Mouse (Mus musculus) megakaryocyte, embryonic 14.5 days (primary cell): ENCODE results near the gene Timp3. TPM values are rescaled to one million over a fixed set of nuclear protein-coding genes. Genes with fewer than 3 reads are reported as not detected.
A peak's percentile ranks its signal among the peaks of the same experiment; 100 is the strongest.

Source experiments
- H3K27me3 ChIP-seq: replicated peaks from 2 replicates; pipeline ENCODE3; 2012; ENCODE audit warnings: inconsistent platforms
- H3K36me3 ChIP-seq: replicated peaks from 2 replicates; pipeline ENCODE3; 2012; ENCODE audit warnings: low read length, inconsistent platforms, mixed read lengths
- H3K4me1 ChIP-seq: 2 replicates; pipeline ENCODE4 v1.6.1; 2012; ENCODE audit warnings: inconsistent platforms
- H3K4me3 ChIP-seq: replicated peaks from 2 replicates; pipeline ENCODE3; 2012; ENCODE audit warnings: moderate library complexity, mild to moderate bottlenecking, inconsistent platforms
- H3K9me3 ChIP-seq: 2 replicates; pipeline ENCODE4 v1.6.1; 2012; ENCODE audit warnings: inconsistent platforms
- FLI1 ChIP-seq: IDR thresholded peaks from 2 replicates; pipeline ENCODE4 v1.6.1; 2012; ENCODE audit warnings: low read length, inconsistent platforms, mixed read lengths
- GATA1 ChIP-seq: IDR thresholded peaks from 3 replicates; pipeline ENCODE4 v1.6.1; 2012; ENCODE audit warnings: mixed read lengths, low read length, inconsistent platforms, borderline replicate concordance
- polyA plus RNA-seq: library from polyadenylated mRNA; stranded (reverse); fragments of >175 nt; gene quantifications from 2 replicates; pipeline ENCODE4 v1.2.3, GENCODE M21; 2012; ENCODE audit warnings: low replicate concordance; ENCODE audit not compliant: insufficient read depth

The Timp3 gene
- polyA plus RNA-seq, 1 experiment = 27.4 TPM

- no peak for TF ChIP-seq FLI1
- TF ChIP-seq GATA1 = no peak
- H3K36me3 ChIP-seq = no peaks in the 10 kb centered on the region
- peaks cover 49% of the 10 kb centered on the region for H3K4me1 ChIP-seq
- peaks cover 20% of the 10 kb centered on the region for H3K27me3 ChIP-seq
- H3K9me3 ChIP-seq = peaks cover 6% of the 10 kb centered on the region; the same call in 1 of the 2 replicates
- peak overlapping the region; percentile 71 for H3K4me3 ChIP-seq
These were observed 5.4 kb upstream of the Timp3 start for GRCm38 (mm10) chr10:86294599-86295365.

GRCm38 (mm10) chr10:86295454-86296098 is 4.6 kb upstream of the Timp3 start:
- peaks cover 57% of the 10 kb centered on the region for H3K4me1 ChIP-seq
- H3K27me3 ChIP-seq = peaks cover 26% of the 10 kb centered on the region
- no peak for TF ChIP-seq GATA1
- no peak for TF ChIP-seq FLI1
- H3K4me3 ChIP-seq = peak overlapping the region; percentile 91
- peaks cover 3% of the 10 kb centered on the region; the same call in 1 of the 2 replicates for H3K9me3 ChIP-seq
- no peaks in the 10 kb centered on the region for H3K36me3 ChIP-seq

DNA sequence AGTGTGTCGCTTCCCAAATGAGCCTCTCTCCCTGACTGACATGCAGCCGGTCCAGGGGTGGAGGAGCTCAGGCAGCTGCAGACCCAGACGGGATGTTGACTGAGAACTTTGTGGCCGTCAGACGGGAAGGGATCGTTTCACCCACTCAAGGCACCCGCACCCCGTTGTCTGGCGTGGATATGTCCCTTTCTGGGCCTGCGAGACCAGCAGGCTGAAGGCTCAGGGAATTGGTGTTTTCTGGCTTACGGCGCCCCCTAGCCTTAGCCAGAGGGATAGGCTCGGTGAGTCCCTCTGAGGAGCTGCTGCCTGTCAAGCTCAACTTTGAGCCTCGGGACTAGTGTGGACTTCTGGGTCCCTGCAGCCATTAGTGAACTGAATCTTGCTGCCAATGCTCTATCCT is 4.1 kb upstream of the Timp3 start:
- H3K4me3 ChIP-seq = peak overlapping the region; percentile 91

GRCm38 (mm10) chr10:86297307-86297706 is 2.9 kb upstream of the Timp3 start:
- Histone ChIP-seq H3K27me3 (peaks cover 43% of the 10 kb centered on the region), H3K9me3 (no peaks in the 10 kb centered on the region), H3K4me3 (no peak overlapping the region), H3K4me1 (peaks cover 74% of the 10 kb centered on the region), H3K36me3 (no peaks in the 10 kb centered on the region)
- TF ChIP-seq FLI1 (no peak), GATA1 (no peak)

More for the DNA sequence above, 4.1 kb upstream of the Timp3 start:
- Histone ChIP-seq H3K36me3 (no peaks in the 10 kb centered on the region), H3K4me1 (peaks cover 62% of the 10 kb centered on the region), H3K9me3 (no peaks in the 10 kb centered on the region), H3K27me3 (peaks cover 32% of the 10 kb centered on the region)
- TF ChIP-seq FLI1 = no peak
- TF ChIP-seq GATA1 = no peak

DNA sequence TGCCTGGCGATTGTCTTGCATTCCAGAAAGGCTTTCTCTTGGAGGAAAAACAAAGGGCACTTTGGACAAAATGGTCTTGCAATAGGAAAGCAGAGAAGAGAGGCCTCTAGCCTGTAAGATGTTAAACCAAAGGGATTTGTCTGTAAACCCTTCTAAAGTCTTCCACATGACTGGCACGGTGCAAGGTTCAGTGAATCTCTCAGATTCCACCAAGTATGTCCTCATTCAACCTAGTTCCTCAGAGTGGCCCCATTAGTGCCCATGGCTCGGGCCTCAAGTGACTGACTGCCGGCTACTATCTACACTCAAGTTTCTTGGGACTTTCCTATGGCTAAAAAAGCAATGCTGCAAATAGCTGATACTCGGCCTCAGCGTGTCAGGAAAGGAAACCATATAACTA is 1.8 kb upstream of the Timp3 start:
- Histone ChIP-seq H3K27me3 (peaks cover 44% of the 10 kb centered on the region), H3K36me3 (no peaks in the 10 kb centered on the region), H3K4me3 (no peak overlapping the region), H3K9me3 (no peaks in the 10 kb centered on the region), H3K4me1 (peaks cover 84% of the 10 kb centered on the region)
- TF ChIP-seq FLI1 = no peak
- no peak for TF ChIP-seq GATA1

DNA sequence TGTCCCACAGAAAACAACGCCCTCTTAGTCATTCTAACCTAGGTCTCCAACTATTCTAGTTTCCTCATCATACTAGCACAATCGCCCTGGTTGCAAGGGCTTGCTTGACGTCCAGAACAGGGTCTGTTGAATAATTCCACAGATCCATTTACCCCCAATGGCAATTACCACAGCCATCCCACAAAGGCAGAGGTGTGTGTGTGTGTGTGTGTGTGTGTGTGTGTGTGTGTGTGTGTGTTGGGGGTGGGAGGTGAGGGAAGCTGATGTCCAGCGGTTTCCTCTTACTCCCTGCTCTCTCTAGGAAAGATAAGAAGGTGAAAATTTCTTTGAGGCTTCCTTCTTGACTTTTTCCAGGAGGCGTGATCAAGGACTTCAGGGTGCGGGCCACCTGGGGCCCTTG is 377 bp upstream of the Timp3 start:
- Histone ChIP-seq H3K9me3 (no peaks in the 10 kb centered on the region), H3K4me1 (peaks cover 89% of the 10 kb centered on the region), H3K36me3 (peaks cover 4% of the 10 kb centered on the region), H3K27me3 (peaks cover 41% of the 10 kb centered on the region), H3K4me3 (peak overlapping the region; percentile 95)
- TF ChIP-seq GATA1 = no peak
- no peak for TF ChIP-seq FLI1

DNA sequence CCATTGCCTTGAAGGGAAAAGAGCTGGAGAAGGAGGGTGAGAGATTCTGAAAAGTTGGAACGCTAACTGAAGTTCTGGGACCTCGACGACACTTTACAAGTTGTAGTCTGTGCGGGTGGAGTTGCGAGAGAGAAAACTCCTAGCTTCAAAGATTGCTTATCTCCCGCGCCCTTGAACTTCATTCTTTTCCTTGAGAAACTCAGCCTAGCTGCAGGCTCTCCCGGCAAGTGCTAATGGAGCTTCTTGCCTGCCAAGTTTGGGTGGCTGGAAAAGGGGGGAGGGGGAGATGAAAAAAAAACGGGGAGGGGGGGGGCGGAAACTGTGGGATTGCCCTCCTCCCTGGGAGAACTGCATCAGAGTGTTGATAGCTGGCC is 932 bp downstream of the Timp3 start:
- Histone ChIP-seq H3K4me3 (peak overlapping the region; percentile 95), H3K36me3 (peaks cover 7% of the 10 kb centered on the region), H3K27me3 (peaks cover 39% of the 10 kb centered on the region), H3K9me3 (no peaks in the 10 kb centered on the region), H3K4me1 (peaks cover 79% of the 10 kb centered on the region)
- no peak for TF ChIP-seq GATA1
- TF ChIP-seq FLI1 = no peak

GRCm38 (mm10) chr10:86301593-86302317 is 1.6 kb downstream of the Timp3 start:
- Histone ChIP-seq H3K27me3 (peaks cover 37% of the 10 kb centered on the region), H3K9me3 (no peaks in the 10 kb centered on the region), H3K4me3 (peak overlapping the region; percentile 95), H3K4me1 (peaks cover 72% of the 10 kb centered on the region), H3K36me3 (peaks cover 13% of the 10 kb centered on the region)
- TF ChIP-seq FLI1 (no peak), GATA1 (no peak)

DNA sequence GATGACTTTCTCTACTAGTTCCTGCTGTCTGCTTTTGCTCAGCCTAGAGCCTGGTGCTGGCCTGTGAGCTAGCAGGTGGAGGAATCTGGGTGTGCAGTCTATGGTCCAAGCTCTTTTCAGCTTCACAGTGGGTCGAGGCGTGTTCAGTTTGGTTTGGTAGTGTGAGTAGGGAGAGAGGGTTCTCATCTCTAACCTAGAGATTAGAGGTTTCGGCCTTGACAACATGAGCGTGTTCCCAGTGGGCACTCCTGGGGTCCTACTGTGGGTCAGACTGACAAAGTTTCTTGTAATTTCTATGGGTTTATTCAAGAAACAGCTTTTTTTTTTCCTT is 2.1 kb downstream of the Timp3 start:
- Histone ChIP-seq H3K4me1 (peaks cover 68% of the 10 kb centered on the region), H3K4me3 (peak overlapping the region; percentile 95), H3K27me3 (peaks cover 34% of the 10 kb centered on the region), H3K36me3 (peaks cover 18% of the 10 kb centered on the region), H3K9me3 (no peaks in the 10 kb centered on the region)
- no peak for TF ChIP-seq FLI1
- TF ChIP-seq GATA1 = no peak

GRCm38 (mm10) chr10:86302761-86303494 is 2.8 kb downstream of the Timp3 start:
- no peak for TF ChIP-seq FLI1
- TF ChIP-seq GATA1 = no peak
- Histone ChIP-seq H3K36me3 (peaks cover 23% of the 10 kb centered on the region), H3K4me1 (peaks cover 63% of the 10 kb centered on the region), H3K4me3 (peak overlapping the region; percentile 95), H3K9me3 (no peaks in the 10 kb centered on the region), H3K27me3 (peaks cover 33% of the 10 kb centered on the region)
